Mouse (Mus musculus): ENCODE results near the gene Oxtr. TPM values are rescaled to one million over a fixed set of nuclear protein-coding genes. Genes with fewer than 3 reads are reported as not detected.

Gene Oxtr
- polyA plus RNA-seq, 1 experiment from 2014 or later = 0.52 TPM

DNA sequence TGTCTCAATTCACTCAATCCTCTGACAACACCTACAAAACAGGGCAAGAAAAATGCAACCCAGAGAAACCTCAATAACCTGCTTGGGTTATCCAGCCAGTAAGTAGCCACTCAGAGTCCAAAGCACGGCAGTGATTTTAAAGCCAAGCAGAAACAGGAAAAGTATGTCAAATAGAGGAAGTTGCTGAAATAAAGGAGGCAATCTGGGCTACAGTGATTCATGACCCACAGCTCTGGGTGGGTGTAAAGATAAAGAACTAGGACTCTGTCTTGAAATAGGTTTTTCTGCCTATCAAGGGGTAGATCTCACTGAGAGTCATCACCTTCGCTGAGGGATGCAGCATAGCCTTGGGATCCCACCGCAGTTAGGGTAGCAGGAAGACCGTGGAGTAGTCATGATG, 18.1 kb downstream of the Oxtr start:
- DNase-seq (ENCODE audit: low spot score) (no peak), ATAC-seq (ENCODE audit: insufficient read depth, low FRiP score, low TSS enrichment) (no peak)
- Histone ChIP-seq H3K27ac (ENCODE audit: low read depth, low read length) (no peak overlapping the region), H3K9me3 (ENCODE audit: control insufficient read depth, low read length) (no peaks in the 10 kb centered on the region), H3K9ac (ENCODE audit: low read length) (no peak overlapping the region), H3K27me3 (ENCODE audit: control insufficient read depth, insufficient read depth, low read length) (no peaks in the 10 kb centered on the region), H3K4me2 (ENCODE audit: low read depth) (no peak overlapping the region), H3K4me3 (ENCODE audit: low read depth, low read length) (no peak overlapping the region), H3K4me1 (ENCODE audit: control insufficient read depth, insufficient read depth, low read length) (no peaks in the 10 kb centered on the region), H3K36me3 (ENCODE audit: control insufficient read depth, insufficient read depth, low read length) (no peaks in the 10 kb centered on the region)
- WGBS = 91% methylated on average over 4 of the region's 4 CpGs

DNA sequence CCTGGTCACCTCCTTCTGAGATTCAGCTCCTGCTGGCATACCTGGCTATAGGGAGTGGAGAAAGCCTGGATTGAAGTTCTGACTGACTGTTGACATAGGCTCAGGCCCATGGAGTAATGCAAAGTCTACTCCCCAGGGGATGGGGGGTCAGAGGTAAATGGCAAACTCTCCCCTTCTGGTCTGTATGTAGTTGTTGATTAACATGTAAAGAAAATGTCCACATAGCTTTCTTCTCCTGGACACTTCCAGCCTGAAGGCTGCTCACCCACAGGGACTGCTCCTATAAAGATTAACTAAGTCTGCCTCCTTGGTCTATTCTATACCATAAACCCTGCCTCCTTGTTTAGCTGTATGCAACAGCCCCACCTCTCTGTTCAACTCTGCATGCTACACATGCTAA, 23.7 kb downstream of the Oxtr start:
- H3K4me2 ChIP-seq (ENCODE audit: low read depth) = no peak overlapping the region
- H3K4me3 ChIP-seq (ENCODE audit: low read depth, low read length) = no peak overlapping the region
- no peaks in the 10 kb centered on the region for H3K36me3 ChIP-seq (ENCODE audit: control insufficient read depth, insufficient read depth, low read length)
- no peak for ATAC-seq (ENCODE audit: insufficient read depth, low FRiP score, low TSS enrichment)
- DNase-seq (ENCODE audit: low spot score) = no peak
- no peak overlapping the region for H3K27ac ChIP-seq (ENCODE audit: low read depth, low read length)
- H3K9ac ChIP-seq (ENCODE audit: low read length) = no peak overlapping the region
- no peaks in the 10 kb centered on the region for H3K27me3 ChIP-seq (ENCODE audit: control insufficient read depth, insufficient read depth, low read length)
- no peaks in the 10 kb centered on the region for H3K9me3 ChIP-seq (ENCODE audit: control insufficient read depth, low read length)
- H3K4me1 ChIP-seq (ENCODE audit: control insufficient read depth, insufficient read depth, low read length) = no peaks in the 10 kb centered on the region

DNA sequence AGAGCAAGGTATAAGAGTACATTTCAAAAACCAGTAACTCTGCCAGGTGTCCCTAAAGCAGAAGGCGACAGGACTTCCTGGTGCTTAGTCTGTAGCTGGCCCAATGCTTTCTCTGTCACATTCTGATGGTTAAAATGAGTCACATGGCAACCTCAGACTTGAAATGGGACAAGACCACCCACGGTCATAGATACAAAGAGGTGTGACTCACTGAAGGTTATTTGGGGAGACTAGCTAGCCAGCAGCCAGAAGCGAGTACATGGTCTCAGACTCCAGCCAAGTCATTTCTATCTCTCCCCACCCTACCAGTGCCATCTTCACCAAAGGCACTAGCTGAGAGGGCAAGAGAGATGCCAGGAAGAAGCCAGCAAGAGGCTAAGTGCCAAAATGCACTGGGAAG, 24.3 kb downstream of the Oxtr start:
- Histone ChIP-seq H3K36me3 (ENCODE audit: control insufficient read depth, insufficient read depth, low read length) (no peaks in the 10 kb centered on the region), H3K4me2 (ENCODE audit: low read depth) (no peak overlapping the region), H3K27me3 (ENCODE audit: control insufficient read depth, insufficient read depth, low read length) (no peaks in the 10 kb centered on the region), H3K27ac (ENCODE audit: low read depth, low read length) (no peak overlapping the region), H3K4me1 (ENCODE audit: control insufficient read depth, insufficient read depth, low read length) (no peaks in the 10 kb centered on the region), H3K4me3 (ENCODE audit: low read depth, low read length) (no peak overlapping the region), H3K9ac (ENCODE audit: low read length) (no peak overlapping the region), H3K9me3 (ENCODE audit: control insufficient read depth, low read length) (no peaks in the 10 kb centered on the region)
- WGBS = 89% methylated on average over 3 of the region's 3 CpGs
- no peak for ATAC-seq (ENCODE audit: insufficient read depth, low FRiP score, low TSS enrichment)
- DNase-seq (ENCODE audit: low spot score) = no peak

DNA sequence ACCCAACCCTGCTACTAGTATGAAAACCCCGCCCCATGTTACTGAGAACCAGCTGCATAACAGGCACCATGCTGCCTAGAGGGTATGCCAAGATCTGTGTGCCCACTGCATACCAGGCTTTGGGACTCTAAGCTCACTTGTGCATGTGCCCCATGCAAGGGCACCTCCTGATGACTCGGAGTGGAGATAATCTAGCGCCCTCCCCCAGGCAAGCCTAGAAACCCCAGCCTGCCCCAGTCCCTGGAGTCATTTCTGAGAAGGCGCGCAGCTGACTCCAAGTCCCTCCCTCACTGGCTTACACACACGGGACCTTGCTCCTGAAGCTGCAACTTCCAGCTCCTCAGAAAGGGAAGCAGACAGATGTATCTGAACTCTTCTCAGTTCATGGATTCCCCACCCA, 26.4 kb downstream of the Oxtr start:
- H3K27me3 ChIP-seq (ENCODE audit: control insufficient read depth, insufficient read depth, low read length) = no peaks in the 10 kb centered on the region
- WGBS = 85% methylated on average over 6 of the region's 6 CpGs
- no peaks in the 10 kb centered on the region for H3K9me3 ChIP-seq (ENCODE audit: control insufficient read depth, low read length)
- no peaks in the 10 kb centered on the region for H3K36me3 ChIP-seq (ENCODE audit: control insufficient read depth, insufficient read depth, low read length)
- H3K4me3 ChIP-seq (ENCODE audit: low read depth, low read length) = no peak overlapping the region
- no peak overlapping the region for H3K4me2 ChIP-seq (ENCODE audit: low read depth)
- DNase-seq (ENCODE audit: low spot score) = no peak
- H3K27ac ChIP-seq (ENCODE audit: low read depth, low read length) = no peak overlapping the region
- no peak for ATAC-seq (ENCODE audit: insufficient read depth, low FRiP score, low TSS enrichment)
- H3K4me1 ChIP-seq (ENCODE audit: control insufficient read depth, insufficient read depth, low read length) = no peaks in the 10 kb centered on the region
- no peak overlapping the region for H3K9ac ChIP-seq (ENCODE audit: low read length)

DNA sequence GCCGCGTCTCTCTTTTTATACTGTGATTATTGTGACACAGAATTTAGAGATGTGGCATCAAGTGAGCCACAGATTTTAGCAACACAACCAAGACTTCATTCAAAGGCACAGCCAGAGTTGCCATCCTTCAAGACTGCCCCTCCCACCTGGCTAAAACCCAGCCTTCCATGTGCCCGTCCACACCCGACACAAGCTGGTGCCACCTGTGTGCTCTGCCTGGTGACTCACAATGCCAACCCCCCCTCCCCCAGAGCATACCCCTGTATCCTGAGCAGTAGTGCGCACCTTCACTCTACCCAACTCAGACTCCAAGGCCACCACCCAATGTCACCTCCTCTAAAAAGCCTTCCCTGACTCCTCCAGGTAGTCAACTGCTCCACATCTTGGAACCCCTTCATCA, 28.3 kb downstream of the Oxtr start:
- H3K9me3 ChIP-seq (ENCODE audit: control insufficient read depth, low read length) = no peaks in the 10 kb centered on the region
- 96% methylated on average over 5 of the region's 5 CpGs for WGBS
- H3K4me2 ChIP-seq (ENCODE audit: low read depth) = no peak overlapping the region
- no peak for DNase-seq (ENCODE audit: low spot score)
- no peaks in the 10 kb centered on the region for H3K4me1 ChIP-seq (ENCODE audit: control insufficient read depth, insufficient read depth, low read length)
- ATAC-seq (ENCODE audit: insufficient read depth, low FRiP score, low TSS enrichment) = no peak
- H3K4me3 ChIP-seq (ENCODE audit: low read depth, low read length) = no peak overlapping the region
- H3K9ac ChIP-seq (ENCODE audit: low read length) = no peak overlapping the region
- no peaks in the 10 kb centered on the region for H3K27me3 ChIP-seq (ENCODE audit: control insufficient read depth, insufficient read depth, low read length)
- no peak overlapping the region for H3K27ac ChIP-seq (ENCODE audit: low read depth, low read length)
- H3K36me3 ChIP-seq (ENCODE audit: control insufficient read depth, insufficient read depth, low read length) = no peaks in the 10 kb centered on the region

DNA sequence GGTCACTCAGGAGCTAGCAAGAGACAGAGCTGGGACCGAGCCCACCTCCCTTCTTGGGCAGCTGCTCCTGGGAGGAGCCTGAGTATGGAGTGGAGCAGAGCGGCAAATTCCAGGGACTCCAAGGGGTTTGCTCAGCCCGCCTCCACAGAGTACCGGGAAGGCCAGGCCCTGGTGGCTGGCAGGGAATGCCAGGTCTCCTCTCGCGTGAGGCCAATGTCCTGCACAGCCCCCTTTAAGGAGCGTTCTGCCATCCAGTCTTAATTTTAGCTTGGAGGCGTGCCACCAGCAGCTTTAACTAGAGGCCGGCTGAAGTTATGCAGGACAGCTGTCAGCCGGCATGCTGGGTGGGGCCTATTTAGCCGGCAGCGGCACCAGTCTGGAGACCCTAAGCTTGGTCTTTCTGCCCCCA, 30.4 kb downstream of the Oxtr start, which contains the start of gene Cav3:
Gene Cav3 (plus strand): TSS at position 165 of the 409 bp plus-strand sequence.
- no peak for ATAC-seq (ENCODE audit: insufficient read depth, low FRiP score, low TSS enrichment)
- 78% methylated on average over 12 of the region's 12 CpGs for WGBS
- Histone ChIP-seq H3K9ac (ENCODE audit: low read length) (no peak within 1 kb of the TSS), H3K36me3 (ENCODE audit: control insufficient read depth, insufficient read depth, low read length) (no peaks in the 10 kb centered on the region), H3K9me3 (ENCODE audit: control insufficient read depth, low read length) (no peaks in the 10 kb centered on the region), H3K27me3 (ENCODE audit: control insufficient read depth, insufficient read depth, low read length) (no peaks in the 10 kb centered on the region), H3K27ac (ENCODE audit: low read depth, low read length) (no peak within 1 kb of the TSS), H3K4me2 (ENCODE audit: low read depth) (no peak within 1 kb of the TSS), H3K4me1 (ENCODE audit: control insufficient read depth, insufficient read depth, low read length) (no peaks in the 10 kb centered on the region), H3K4me3 (ENCODE audit: low read depth, low read length) (no peak within 1 kb of the TSS)
- no peak for DNase-seq (ENCODE audit: low spot score)

DNA sequence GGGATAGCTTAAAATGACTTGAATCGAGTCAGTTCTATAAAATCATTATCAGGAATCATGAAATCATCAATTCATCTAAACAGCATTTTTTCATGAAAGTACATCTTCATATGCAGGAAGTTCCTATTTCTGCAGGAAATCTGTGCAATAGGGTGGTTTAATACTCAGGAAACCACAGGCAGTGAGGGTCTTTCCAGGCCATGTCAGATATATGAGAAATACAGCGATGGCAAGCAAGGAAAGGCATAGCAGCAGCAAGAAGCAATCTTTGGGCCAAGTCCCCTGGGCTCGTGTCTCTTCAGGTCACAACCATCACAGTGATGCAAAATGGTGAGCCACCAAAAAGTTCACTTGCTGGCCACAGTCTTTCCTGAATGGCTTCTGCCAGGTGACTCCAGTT, 44.1 kb downstream of the Oxtr start:
- Histone ChIP-seq H3K9ac (ENCODE audit: low read length) (no peak overlapping the region), H3K9me3 (ENCODE audit: control insufficient read depth, low read length) (no peaks in the 10 kb centered on the region), H3K27me3 (ENCODE audit: control insufficient read depth, insufficient read depth, low read length) (no peaks in the 10 kb centered on the region), H3K4me3 (ENCODE audit: low read depth, low read length) (no peak overlapping the region), H3K4me1 (ENCODE audit: control insufficient read depth, insufficient read depth, low read length) (no peaks in the 10 kb centered on the region), H3K4me2 (ENCODE audit: low read depth) (no peak overlapping the region), H3K36me3 (ENCODE audit: control insufficient read depth, insufficient read depth, low read length) (no peaks in the 10 kb centered on the region), H3K27ac (ENCODE audit: low read depth, low read length) (no peak overlapping the region)
- ATAC-seq (ENCODE audit: insufficient read depth, low FRiP score, low TSS enrichment) (no peak), DNase-seq (ENCODE audit: low spot score) (no peak)
- 89% methylated on average over 3 of the region's 3 CpGs for WGBS

DNA sequence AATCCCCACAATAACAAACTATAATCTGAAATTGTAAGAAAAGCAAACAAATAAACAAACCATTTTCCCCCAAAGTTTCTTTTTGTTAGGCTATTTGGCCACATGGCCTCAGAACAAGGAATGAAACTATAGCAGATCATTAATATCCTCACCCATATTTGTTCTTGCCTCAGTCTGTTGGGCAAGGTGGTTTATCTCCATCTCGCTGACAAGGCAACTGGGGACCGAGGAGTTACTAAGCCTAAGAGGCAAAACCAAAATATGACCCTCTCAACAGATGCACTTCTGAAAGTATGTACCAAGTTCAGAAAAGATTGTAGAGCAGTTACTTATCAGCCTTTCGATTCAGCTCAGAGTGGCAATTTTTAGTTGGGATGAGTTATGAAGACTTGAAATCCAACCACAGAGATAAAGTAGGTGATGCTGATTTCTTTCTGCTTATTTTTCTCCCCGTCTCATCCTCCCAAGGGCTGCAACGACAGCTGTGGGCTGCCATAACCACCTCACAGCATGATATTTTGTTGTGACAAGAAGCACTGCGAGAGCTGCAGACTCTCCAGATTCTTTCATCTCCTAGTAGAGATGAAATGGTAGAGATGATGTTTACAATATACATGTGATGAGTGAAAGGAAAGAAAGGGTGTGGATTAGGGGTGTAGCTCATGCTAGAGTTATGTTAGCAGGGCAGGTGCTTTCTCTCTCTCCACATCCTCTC, 63.6 kb downstream of the Oxtr start:
- no peak for ATAC-seq (ENCODE audit: insufficient read depth, low FRiP score, low TSS enrichment)
- 73% methylated on average over 6 of the region's 6 CpGs for WGBS

DNA sequence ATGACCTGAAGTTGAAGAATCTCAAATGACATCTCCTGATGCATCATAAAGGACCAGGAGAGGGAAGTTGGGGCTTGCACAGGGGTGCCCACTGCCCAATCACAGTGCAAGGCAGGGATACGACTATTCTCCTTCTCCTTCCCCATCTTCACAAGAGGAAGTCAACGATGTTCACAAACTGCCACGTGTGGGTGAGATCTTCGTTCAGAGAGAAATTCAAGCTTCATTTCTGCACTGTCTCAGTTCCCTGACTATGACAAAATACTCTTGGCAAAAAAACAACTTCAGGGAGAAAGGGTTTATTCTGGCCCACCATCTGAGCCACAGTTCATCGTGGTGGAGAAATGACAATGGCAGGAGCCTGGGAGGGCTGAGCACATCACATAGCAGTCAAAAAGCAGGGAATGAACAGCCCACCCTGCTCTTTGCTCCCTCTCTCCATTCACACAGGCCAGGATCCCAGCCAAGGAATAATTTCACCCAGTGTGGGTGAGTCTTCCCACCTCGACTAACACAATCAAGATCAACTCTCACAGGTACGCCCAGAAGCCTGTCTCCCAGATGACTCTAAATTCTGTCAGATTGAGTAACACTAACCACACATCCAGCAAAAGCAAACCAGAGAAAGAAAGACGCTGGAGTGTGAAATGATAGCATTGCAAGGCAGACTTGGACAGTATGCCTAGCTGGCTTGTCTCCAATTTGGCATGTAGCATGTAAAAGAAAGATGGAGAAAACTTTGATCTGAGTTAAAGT, 65.8 kb downstream of the Oxtr start:
- 89% methylated on average over 8 of the region's 8 CpGs for WGBS
- Histone ChIP-seq H3K27ac (ENCODE audit: low read depth, low read length) (no peak overlapping the region), H3K4me1 (ENCODE audit: control insufficient read depth, insufficient read depth, low read length) (no peaks in the 10 kb centered on the region), H3K9ac (ENCODE audit: low read length) (no peak overlapping the region), H3K36me3 (ENCODE audit: control insufficient read depth, insufficient read depth, low read length) (no peaks in the 10 kb centered on the region), H3K4me2 (ENCODE audit: low read depth) (no peak overlapping the region), H3K4me3 (ENCODE audit: low read depth, low read length) (no peak overlapping the region), H3K9me3 (ENCODE audit: control insufficient read depth, low read length) (no peaks in the 10 kb centered on the region), H3K27me3 (ENCODE audit: control insufficient read depth, insufficient read depth, low read length) (no peaks in the 10 kb centered on the region)
- ATAC-seq (ENCODE audit: insufficient read depth, low FRiP score, low TSS enrichment) = no peak
- DNase-seq (ENCODE audit: low spot score) = no peak

More for the DNA sequence above, 63.6 kb downstream of the Oxtr start:
- Histone ChIP-seq H3K4me1 (ENCODE audit: control insufficient read depth, insufficient read depth, low read length) (no peaks in the 10 kb centered on the region), H3K9me3 (ENCODE audit: control insufficient read depth, low read length) (no peaks in the 10 kb centered on the region), H3K27me3 (ENCODE audit: control insufficient read depth, insufficient read depth, low read length) (no peaks in the 10 kb centered on the region), H3K9ac (ENCODE audit: low read length) (no peak overlapping the region), H3K36me3 (ENCODE audit: control insufficient read depth, insufficient read depth, low read length) (no peaks in the 10 kb centered on the region), H3K4me2 (ENCODE audit: low read depth) (no peak overlapping the region), H3K4me3 (ENCODE audit: low read depth, low read length) (no peak overlapping the region), H3K27ac (ENCODE audit: low read depth, low read length) (no peak overlapping the region)
- DNase-seq (ENCODE audit: low spot score) = no peak
